Mouse (Mus musculus) heart, embryonic 10.5 days (tissue): Measurements from ENCODE around the gene Msh6. TPM values are rescaled to one million over a fixed set of nuclear protein-coding genes. Genes with fewer than 3 reads are reported as not detected.

Source experiments
- polyA plus RNA-seq: library from polyadenylated mRNA; unstranded; fragments of >200 nt; fragmentation: Nextera tagmentation; extraction: Ambion mirVana; gene quantifications from 2 replicates; pipeline ENCODE4 v1.2.1, GENCODE M21; 2016

Gene Msh6
- polyA plus RNA-seq, 1 experiment from 2014 or later, result 58.1 TPM

Other genes starting within 250 kb of the Msh6 start
- 0.06 TPM in 1 of 2 replicates, not detected in the other for gene Kcnk12, start 177.1 kb upstream of the Msh6 start, polyA plus RNA-seq
- gene Rpl36-ps4, start 54.1 kb upstream of the Msh6 start, polyA plus RNA-seq, result not detected in 2 replicates
- gene Fbxo11, start 90.2 kb downstream of the Msh6 start, polyA plus RNA-seq, result 11.0 TPM in 2 replicates